Mouse (Mus musculus) spleen, adult 2 months (tissue): ENCODE measurements around the gene Sh3bp2. TPM values are rescaled to one million over a fixed set of nuclear protein-coding genes. Genes with fewer than 3 reads are reported as not detected.

Source experiments
- DNase-seq, 2 experiments: peaks; one replicate each; pipeline versions ENCODE4 v3.0.0 to v3.0.0-alpha.2; 2012 to 2021; ENCODE audit warnings: low spot score in 2 of 2, low read depth in 1 of 2
- H3K27ac ChIP-seq: fragments of 200-500 bp; 2 replicates; pipeline ENCODE4 v1.5.1; 2012; ENCODE audit warnings: low read length, inconsistent platforms; ENCODE audit not compliant: insufficient read depth
- H3K27me3 ChIP-seq: fragments of 200-500 bp; 2 replicates; pipeline ENCODE4 v1.6.1; 2012; ENCODE audit warnings: mild to moderate bottlenecking, moderate library complexity, low read length, inconsistent platforms; ENCODE audit not compliant: control insufficient read depth, insufficient read depth
- H3K36me3 ChIP-seq: fragments of 200-500 bp; 2 replicates; pipeline ENCODE4 v1.6.1; 2012; ENCODE audit warnings: mild to moderate bottlenecking, low read length, inconsistent platforms; ENCODE audit not compliant: control insufficient read depth, insufficient read depth
- H3K4me1 ChIP-seq: fragments of 200-500 bp; 2 replicates; pipeline ENCODE4 v1.6.1; 2011; ENCODE audit warnings: inconsistent platforms; ENCODE audit not compliant: control insufficient read depth, insufficient read depth, insufficient read length
- H3K4me3 ChIP-seq: fragments of 200-500 bp; 2 replicates; pipeline ENCODE4 v1.5.1; 2011; ENCODE audit warnings: mild to moderate bottlenecking, inconsistent platforms; ENCODE audit not compliant: insufficient read depth, insufficient read length; ENCODE audit errors: extremely low read depth
- CTCF ChIP-seq: fragments of 200-500 bp; IDR thresholded peaks from 2 replicates; pipeline ENCODE4 v1.5.1; 2011; ENCODE audit warnings: mild to moderate bottlenecking, inconsistent platforms; ENCODE audit not compliant: insufficient read depth, insufficient read length, insufficient replicate concordance; ENCODE audit errors: extremely low read depth
- POLR2A ChIP-seq: fragments of 200-500 bp; IDR thresholded peaks from 2 replicates; pipeline ENCODE4 v1.6.1; 2011; ENCODE audit warnings: low read depth, low read length, inconsistent platforms
- WGBS: fragments of 180-500 bp; shearing (Covaris S2); methylation state at CpG from one replicate; pipeline ENCODE4 v1.1.7; 2018; 5-methylcytosine and 5-hydroxymethylcytosine counted together
- polyA plus RNA-seq: library from polyadenylated mRNA; depleted of rRNA; stranded (reverse); fragments of >200 nt; gene quantifications from 2 replicates; pipeline ENCODE4 v1.2.3, GENCODE M21; 2012

Gene Sh3bp2
- polyA plus RNA-seq, 1 experiment, result 51.3 TPM

DNA sequence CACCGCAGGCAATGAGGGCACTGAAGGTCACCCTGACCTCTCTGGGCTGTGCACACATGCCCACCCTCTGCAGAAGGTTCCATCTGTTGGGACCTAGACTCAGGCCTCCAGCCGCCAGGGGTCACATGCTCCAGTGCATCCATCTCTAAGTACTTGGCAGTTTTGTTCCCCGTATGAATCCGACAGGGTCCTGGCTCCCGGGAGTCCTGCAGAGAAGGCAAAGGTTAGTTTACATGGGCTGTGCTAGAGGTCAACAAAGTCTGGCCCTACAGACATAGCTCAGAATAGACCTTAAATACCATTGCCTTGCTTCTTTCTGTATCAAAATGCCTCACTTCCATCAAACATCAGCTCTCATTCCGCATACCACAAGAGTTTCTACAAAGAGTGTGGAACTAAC lies 28.9 kb upstream of the Sh3bp2 start:
- Histone ChIP-seq H3K27me3 (no peaks in the 10 kb centered on the region), H3K36me3 (peaks cover 12% of the 10 kb centered on the region), H3K27ac (no peak overlapping the region), H3K4me3 (no peak overlapping the region), H3K4me1 (no peaks in the 10 kb centered on the region)
- TF ChIP-seq CTCF (no peak), POLR2A (no peak)
- DNase-seq, result no peak
- WGBS, result 93% methylated on average over 6 of the region's 6 CpGs

GRCm38 (mm10) chr5:34500886-34501285 lies 24.8 kb upstream of the Sh3bp2 start:
- no peak for DNase-seq
- H3K27ac ChIP-seq, result no peak overlapping the region
- no peak overlapping the region for H3K4me3 ChIP-seq
- peaks cover 17% of the 10 kb centered on the region for H3K36me3 ChIP-seq
- no peaks in the 10 kb centered on the region for H3K4me1 ChIP-seq
- H3K27me3 ChIP-seq, result no peaks in the 10 kb centered on the region
- 85% methylated on average over 5 of the region's 5 CpGs for whole genome bisulfite sequencing
- TF ChIP-seq POLR2A, result no peak
- no peak for TF ChIP-seq CTCF

DNA sequence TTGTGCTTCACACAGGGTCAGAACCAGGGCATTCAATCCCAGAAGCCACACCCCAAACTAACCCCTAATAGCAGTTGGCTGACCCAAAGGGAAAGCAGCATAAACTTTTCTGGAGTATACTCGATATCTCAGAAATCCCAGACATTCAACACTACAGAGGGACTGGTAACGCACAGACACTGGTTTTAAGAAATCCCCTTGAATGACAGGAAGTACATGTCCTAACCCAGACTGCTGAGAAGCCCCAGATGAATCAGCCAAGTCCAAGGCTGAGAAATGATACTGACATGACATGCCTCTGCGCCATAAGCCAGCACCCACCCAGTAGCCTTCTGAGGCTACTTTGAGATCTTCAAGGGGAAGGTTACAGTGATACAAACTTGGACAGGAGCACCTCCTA lies 24.1 kb upstream of the Sh3bp2 start:
- H3K27ac ChIP-seq, result no peak overlapping the region
- no peak overlapping the region for H3K4me3 ChIP-seq
- 80% methylated on average over 3 of the region's 3 CpGs for WGBS
- H3K4me1 ChIP-seq, result no peaks in the 10 kb centered on the region
- H3K27me3 ChIP-seq, result no peaks in the 10 kb centered on the region
- TF ChIP-seq POLR2A (no peak), CTCF (no peak)
- H3K36me3 ChIP-seq, result peaks cover 12% of the 10 kb centered on the region
- no peak for DNase-seq

DNA sequence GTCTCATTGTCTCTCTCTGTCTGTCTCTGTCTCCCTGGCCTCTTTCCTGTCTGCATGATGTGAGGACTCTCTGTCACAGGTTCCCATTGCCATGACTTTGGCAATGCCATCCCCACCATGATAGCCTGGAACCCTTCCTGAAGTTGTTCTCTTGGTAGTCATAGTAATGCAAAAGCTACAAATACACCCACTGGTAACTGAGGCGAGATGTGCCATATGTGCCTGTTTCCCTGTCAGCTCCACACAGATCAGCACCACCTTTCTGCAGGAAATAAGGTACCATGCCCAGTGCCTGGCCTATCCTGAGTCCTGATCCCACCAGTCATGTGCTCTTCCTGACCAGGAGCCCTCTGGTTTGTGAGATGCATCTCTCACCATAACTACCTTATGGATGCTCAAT lies 23.2 kb upstream of the Sh3bp2 start:
- Histone ChIP-seq H3K4me1 (no peaks in the 10 kb centered on the region), H3K4me3 (no peak overlapping the region), H3K27me3 (no peaks in the 10 kb centered on the region), H3K36me3 (peaks cover 10% of the 10 kb centered on the region), H3K27ac (no peak overlapping the region)
- 88% methylated on average over 1 of the region's 1 CpGs for WGBS
- no peak for DNase-seq
- TF ChIP-seq CTCF (no peak), POLR2A (no peak)

DNA sequence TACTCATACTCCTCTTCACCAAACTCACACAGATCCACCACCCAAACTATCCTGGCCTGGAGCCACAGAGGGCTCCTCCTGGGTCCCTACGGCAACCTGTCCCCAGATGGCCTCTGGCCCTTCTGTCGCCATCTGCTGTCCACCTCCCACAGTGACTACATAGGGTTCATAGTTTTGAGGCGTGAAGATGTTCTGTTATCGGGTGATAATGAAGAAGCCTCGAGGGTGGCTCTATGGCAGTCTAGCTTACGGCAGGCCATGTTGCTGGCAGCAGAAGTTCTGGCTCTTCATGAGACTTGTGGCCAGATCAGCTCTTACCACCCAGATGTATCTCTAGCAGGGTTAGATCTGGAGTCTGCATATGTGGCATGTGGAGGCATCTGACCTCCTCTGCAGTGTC lies 22.8 kb upstream of the Sh3bp2 start:
- no peaks in the 10 kb centered on the region for H3K4me1 ChIP-seq
- H3K27ac ChIP-seq, result no peak overlapping the region
- peaks cover 10% of the 10 kb centered on the region for H3K36me3 ChIP-seq
- TF ChIP-seq CTCF, result no peak
- TF ChIP-seq POLR2A, result no peak
- no peaks in the 10 kb centered on the region for H3K27me3 ChIP-seq
- no peak overlapping the region for H3K4me3 ChIP-seq
- DNase-seq, result no peak
- 88% methylated on average over 6 of the region's 6 CpGs for WGBS

DNA sequence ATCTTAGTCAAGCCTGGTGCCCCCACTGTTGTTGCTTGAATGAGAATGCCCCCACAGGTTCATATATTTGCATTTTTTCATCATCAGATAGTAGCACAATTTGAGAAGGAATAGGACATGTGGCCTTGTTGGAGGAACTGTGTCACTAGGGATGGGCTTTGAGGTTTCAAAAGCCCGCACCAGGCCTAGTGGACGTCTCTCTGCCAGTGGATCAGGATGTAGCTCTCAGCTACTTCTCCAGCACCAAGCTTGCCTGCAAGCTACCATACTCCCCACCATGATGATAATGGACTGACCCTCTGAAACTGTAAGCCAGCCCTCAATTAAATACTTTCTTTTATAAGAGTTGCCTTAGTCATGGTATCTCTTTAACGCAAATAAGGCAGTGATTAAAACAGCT lies 13.2 kb upstream of the Sh3bp2 start:
- Histone ChIP-seq H3K27ac (no peak overlapping the region), H3K4me1 (peaks cover 5% of the 10 kb centered on the region; the same call in 1 of the 2 replicates), H3K27me3 (no peaks in the 10 kb centered on the region), H3K4me3 (no peak overlapping the region), H3K36me3 (no peaks in the 10 kb centered on the region)
- 84% methylated on average over 3 of the region's 3 CpGs for WGBS
- TF ChIP-seq POLR2A, result no peak
- TF ChIP-seq CTCF, result no peak
- DNase-seq, result no peak

GRCm38 (mm10) chr5:34513466-34514217 lies 12.0 kb upstream of the Sh3bp2 start, which contains the start of gene Tnip2:
Gene Tnip2, minus strand, starts transcription at chr5:34513991.
- Histone ChIP-seq H3K4me3 (peak within 1 kb of the TSS; percentile 80), H3K27ac (peak within 1 kb of the TSS; percentile 46), H3K36me3 (no peaks in the 10 kb centered on the region), H3K27me3 (no peaks in the 10 kb centered on the region), H3K4me1 (peaks cover 7% of the 10 kb centered on the region; the same call in 1 of the 2 replicates)
- DNase-seq, result peak; percentile 85 to 96
- TF ChIP-seq POLR2A, result no peak
- TF ChIP-seq CTCF, result no peak
- under 1% methylated on average over 64 of the region's 64 CpGs for WGBS
